Mouse (Mus musculus) MEL (cell line): ENCODE results near the gene Plcb1. TPM values are rescaled to one million over a fixed set of nuclear protein-coding genes. Genes with fewer than 3 reads are reported as not detected.

Experiments used
- DNase-seq: peaks from one replicate; pipeline ENCODE4 v3.0.0; 2011; ENCODE audit warnings: low read depth, low spot score
- H3K27ac ChIP-seq: 2 replicates; pipeline ENCODE4 v1.5.1; 2012; ENCODE audit warnings: low read depth, mild to moderate bottlenecking, control low read depth, low read length, moderate library complexity; ENCODE audit not compliant: control insufficient read depth
- H3K27me3 ChIP-seq, 2 experiments: fragments of 150-350 bp in 1 of 2; sonication (generic) in 1 of 2; 2 replicates each; pipeline ENCODE4 v1.6.1; 2012; ENCODE audit warnings: low read length in 2 of 2, mild to moderate bottlenecking in 2 of 2, improper control_type of control experiment in 1 of 2, moderate library complexity in 1 of 2; ENCODE audit not compliant: insufficient read depth in 2 of 2, control insufficient read depth in 1 of 2
- H3K36me3 ChIP-seq, 2 experiments: 2 replicates each; pipeline ENCODE4 v1.6.1; 2012 to 2014; ENCODE audit warnings: low read length in 2 of 2, improper control_type of control experiment in 1 of 2, inconsistent platforms in 1 of 2, mild to moderate bottlenecking in 1 of 2; ENCODE audit not compliant: insufficient read depth in 2 of 2, control insufficient read depth in 1 of 2
- H3K4me1 ChIP-seq, 2 experiments: fragments of 150-350 bp in 1 of 2; sonication (generic) in 1 of 2; 2 replicates each; pipeline ENCODE4 v1.6.1; 2012; ENCODE audit warnings: low read length in 2 of 2, improper control_type of control experiment in 1 of 2, mild to moderate bottlenecking in 1 of 2; ENCODE audit not compliant: insufficient read depth in 2 of 2, control insufficient read depth in 1 of 2
- H3K4me3 ChIP-seq, 2 experiments: fragments of 150-350 bp in 1 of 2; sonication (generic) in 1 of 2; 2 replicates each; pipeline ENCODE4 v1.5.1; 2012; ENCODE audit warnings: low read depth in 2 of 2, low read length in 2 of 2, mild to moderate bottlenecking in 2 of 2, moderate library complexity in 2 of 2, control low read depth in 1 of 2, improper control_type of control experiment in 1 of 2; ENCODE audit not compliant: control insufficient read depth in 1 of 2, insufficient read depth in 1 of 2
- H3K79me2 ChIP-seq: 2 replicates; pipeline ENCODE4 v1.6.1; 2012; ENCODE audit warnings: mild to moderate bottlenecking, low read length, moderate library complexity; ENCODE audit not compliant: control insufficient read depth, poor library complexity, insufficient read depth
- H3K9ac ChIP-seq: 2 replicates; pipeline ENCODE4 v1.6.1; 2012; ENCODE audit warnings: low read depth, mild to moderate bottlenecking, control low read depth, low read length, moderate library complexity; ENCODE audit not compliant: control insufficient read depth, poor library complexity, severe bottlenecking
- H3K9me3 ChIP-seq: fragments of 150-350 bp; sonication (generic); replicated peaks from 2 replicates; pipeline ENCODE4 v1.6.1; 2012; ENCODE audit warnings: mild to moderate bottlenecking, low read length, improper control_type of control experiment, moderate library complexity; ENCODE audit not compliant: insufficient read depth
- BHLHE40 ChIP-seq: IDR thresholded peaks from 2 replicates; pipeline ENCODE4 v1.6.1; 2012; ENCODE audit warnings: low read depth, mild to moderate bottlenecking, inconsistent platforms, low read length, improper control_type of control experiment, borderline replicate concordance
- CHD1 ChIP-seq: IDR thresholded peaks from 2 replicates; pipeline ENCODE4 v1.6.1; 2012; ENCODE audit warnings: low read depth, mild to moderate bottlenecking, inconsistent platforms, low read length, improper control_type of control experiment
- CHD2 ChIP-seq: IDR thresholded peaks from 2 replicates; pipeline ENCODE4 v1.6.1; 2011; ENCODE audit warnings: low read length, improper control_type of control experiment
- CTCF ChIP-seq, 3 experiments: IDR thresholded peaks in 2 of 3; conservative IDR thresholded peaks in 1 of 3; 2 replicates each; pipeline ENCODE4 v1.5.1; 2011 to 2012; ENCODE audit warnings: low read length in 3 of 3, low read depth in 2 of 3, mild to moderate bottlenecking in 2 of 3, improper control_type of control experiment in 1 of 3, inconsistent platforms in 1 of 3, mixed read lengths in 1 of 3, moderate library complexity in 1 of 3; ENCODE audit not compliant: control insufficient read depth in 1 of 3, insufficient read depth in 1 of 3, poor library complexity in 1 of 3, severe bottlenecking in 1 of 3
- E2F4 ChIP-seq: IDR thresholded peaks from 2 replicates; pipeline ENCODE4 v1.6.1; 2011; ENCODE audit warnings: low read depth, low read length, improper control_type of control experiment, borderline replicate concordance
- ELF1 ChIP-seq: IDR thresholded peaks from 2 replicates; pipeline ENCODE4 v1.6.1; 2014; ENCODE audit warnings: low read depth, mild to moderate bottlenecking, inconsistent platforms, low read length, improper control_type of control experiment, moderate library complexity
- EP300 ChIP-seq, 2 experiments: IDR thresholded peaks; 2 replicates each; pipeline ENCODE4 v1.6.1; 2011; ENCODE audit warnings: improper control_type of control experiment in 2 of 2, low read length in 2 of 2, low read depth in 1 of 2, mild to moderate bottlenecking in 1 of 2
- HCFC1 ChIP-seq: IDR thresholded peaks from 2 replicates; pipeline ENCODE4 v1.6.1; 2012; ENCODE audit warnings: low read depth, mild to moderate bottlenecking, inconsistent platforms, low read length, improper control_type of control experiment, moderate library complexity
- JUND ChIP-seq: IDR thresholded peaks from 2 replicates; pipeline ENCODE4 v1.6.1; 2011; ENCODE audit warnings: low read depth, mild to moderate bottlenecking, improper control_type of control experiment, low read length
- KAT2A ChIP-seq: conservative IDR thresholded peaks from 2 replicates; pipeline ENCODE4 v1.6.1; 2012; ENCODE audit warnings: low read depth, low read length, improper control_type of control experiment, inconsistent platforms
- MAFK ChIP-seq: IDR thresholded peaks from 2 replicates; pipeline ENCODE4 v1.6.1; 2011; ENCODE audit warnings: low read depth, mild to moderate bottlenecking, low read length, improper control_type of control experiment, borderline replicate concordance
- MEF2A ChIP-seq: IDR thresholded peaks from 2 replicates; pipeline ENCODE4 v1.6.1; 2014; ENCODE audit warnings: low read depth, mild to moderate bottlenecking, inconsistent platforms, low read length, improper control_type of control experiment; ENCODE audit not compliant: poor library complexity, insufficient replicate concordance, severe bottlenecking; ENCODE audit errors: extremely low read depth
- MXI1 ChIP-seq: IDR thresholded peaks from 2 replicates; pipeline ENCODE4 v1.6.1; 2011; ENCODE audit warnings: mild to moderate bottlenecking, low read depth, low read length, improper control_type of control experiment
- MYC ChIP-seq: IDR thresholded peaks from 2 replicates; pipeline ENCODE4 v1.6.1; 2011; ENCODE audit warnings: low read depth, mild to moderate bottlenecking, low read length, improper control_type of control experiment, moderate library complexity
- NELFE ChIP-seq: IDR thresholded peaks from 2 replicates; pipeline ENCODE4 v1.6.1; 2011; ENCODE audit warnings: low read depth, low read length, improper control_type of control experiment
- NRF1 ChIP-seq: IDR thresholded peaks from 2 replicates; pipeline ENCODE4 v1.6.1; 2014; ENCODE audit warnings: low read depth, mild to moderate bottlenecking, inconsistent platforms, low read length, improper control_type of control experiment, moderate library complexity; ENCODE audit not compliant: poor library complexity, insufficient read depth, severe bottlenecking
- POLR2AphosphoS2 ChIP-seq: IDR thresholded peaks from 2 replicates; pipeline ENCODE4 v1.6.1; 2011; ENCODE audit warnings: low read length, improper control_type of control experiment
- POLR2AphosphoS5 ChIP-seq: IDR thresholded peaks from 2 replicates; pipeline ENCODE4 v1.6.1; 2012; ENCODE audit warnings: low read depth, borderline replicate concordance, mild to moderate bottlenecking, inconsistent platforms, low read length, moderate library complexity, mixed read lengths
- RAD21 ChIP-seq: IDR thresholded peaks from 2 replicates; pipeline ENCODE4 v1.6.1; 2011; ENCODE audit warnings: mild to moderate bottlenecking, low read depth, low read length, improper control_type of control experiment
- RCOR1 ChIP-seq: IDR thresholded peaks from 2 replicates; pipeline ENCODE4 v1.6.1; 2012; ENCODE audit warnings: low read depth, mild to moderate bottlenecking, inconsistent platforms, low read length, improper control_type of control experiment
- SMC3 ChIP-seq: IDR thresholded peaks from 2 replicates; pipeline ENCODE4 v1.6.1; 2011; ENCODE audit warnings: low read depth, low read length, improper control_type of control experiment
- TBP ChIP-seq: IDR thresholded peaks from 2 replicates; pipeline ENCODE4 v1.8.0; 2011; ENCODE audit warnings: low read depth, low read length, improper control_type of control experiment
- UBTF ChIP-seq: IDR thresholded peaks from 2 replicates; pipeline ENCODE4 v1.6.1; 2012; ENCODE audit warnings: low read depth, mild to moderate bottlenecking, inconsistent platforms, low read length, improper control_type of control experiment, moderate library complexity, borderline replicate concordance; ENCODE audit not compliant: insufficient read depth
- ZMIZ1 ChIP-seq: IDR thresholded peaks from 2 replicates; pipeline ENCODE4 v1.6.1; 2012; ENCODE audit warnings: low read depth, mild to moderate bottlenecking, inconsistent platforms, low read length, improper control_type of control experiment, moderate library complexity
- ZNF384 ChIP-seq: IDR thresholded peaks from 2 replicates; pipeline ENCODE4 v1.6.1; 2012; ENCODE audit warnings: low read depth, mild to moderate bottlenecking, inconsistent platforms, low read length, improper control_type of control experiment
- polyA plus RNA-seq, 2 experiments: library from polyadenylated mRNA; stranded (reverse) in 1 of 2; unstranded in 1 of 2; fragments of >175 nt in 1 of 2; fragments of >200 nt in 1 of 2; gene quantifications; 2 replicates each; pipeline versions ENCODE4 v1.2.1 to v1.2.4; 2012; ENCODE audit warnings: low replicate concordance in 2 of 2, low read depth in 1 of 2; ENCODE audit not compliant: insufficient read length in 2 of 2, insufficient read depth in 1 of 2, missing spikeins in 1 of 2
- total RNA-seq: library from RNA; depleted of rRNA; stranded (reverse); fragments of 300-350 nt; gene quantifications from 2 replicates; pipeline ENCODE4 v1.2.3, GENCODE M21; 2012

Gene Plcb1
- total and polyA plus RNA-seq, 3 experiments = not detected

DNA sequence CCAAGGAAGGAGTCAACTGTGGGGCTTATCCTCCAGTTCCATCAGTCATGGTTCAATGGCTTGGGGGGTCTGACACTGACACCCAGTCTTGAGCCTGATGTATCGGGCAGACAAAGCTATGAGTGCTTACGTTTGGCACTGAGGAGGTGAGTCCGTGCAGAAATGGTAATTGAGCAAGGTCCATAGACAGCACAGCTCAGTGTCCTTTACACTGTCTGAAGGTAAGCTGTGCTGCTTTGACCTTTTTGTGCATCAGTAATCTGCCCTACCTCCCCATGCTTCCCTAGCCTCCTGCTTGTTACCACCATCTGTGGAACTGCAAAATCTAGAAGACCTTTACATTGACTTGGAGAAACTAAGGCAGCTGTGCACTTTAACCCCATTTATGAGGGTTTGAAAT lies 127.7 kb downstream of the Plcb1 start:
- Histone ChIP-seq H3K4me1 (no peaks in the 10 kb centered on the region), H3K9me3 (no peaks in the 10 kb centered on the region), H3K36me3 (no peaks in the 10 kb centered on the region), H3K9ac (no peak overlapping the region), H3K4me3 (no peak overlapping the region), H3K27me3 (no peaks in the 10 kb centered on the region), H3K79me2 (no peaks in the 10 kb centered on the region), H3K27ac (no peak overlapping the region)
- DNase-seq = no peak
- no peak for TF ChIP-seq NELFE
- TF ChIP-seq RAD21 = no peak
- no peak for TF ChIP-seq JUND
- no peak for TF ChIP-seq UBTF
- no peak for TF ChIP-seq TBP
- no peak for TF ChIP-seq CHD1
- TF ChIP-seq SMC3 = no peak
- no peak for TF ChIP-seq KAT2A
- TF ChIP-seq POLR2AphosphoS5 = no peak
- TF ChIP-seq ELF1 = no peak
- TF ChIP-seq ZMIZ1 = no peak
- no peak for TF ChIP-seq ZNF384
- no peak for TF ChIP-seq POLR2AphosphoS2
- TF ChIP-seq MXI1 = no peak
- TF ChIP-seq E2F4 = no peak
- no peak for TF ChIP-seq MAFK

DNA sequence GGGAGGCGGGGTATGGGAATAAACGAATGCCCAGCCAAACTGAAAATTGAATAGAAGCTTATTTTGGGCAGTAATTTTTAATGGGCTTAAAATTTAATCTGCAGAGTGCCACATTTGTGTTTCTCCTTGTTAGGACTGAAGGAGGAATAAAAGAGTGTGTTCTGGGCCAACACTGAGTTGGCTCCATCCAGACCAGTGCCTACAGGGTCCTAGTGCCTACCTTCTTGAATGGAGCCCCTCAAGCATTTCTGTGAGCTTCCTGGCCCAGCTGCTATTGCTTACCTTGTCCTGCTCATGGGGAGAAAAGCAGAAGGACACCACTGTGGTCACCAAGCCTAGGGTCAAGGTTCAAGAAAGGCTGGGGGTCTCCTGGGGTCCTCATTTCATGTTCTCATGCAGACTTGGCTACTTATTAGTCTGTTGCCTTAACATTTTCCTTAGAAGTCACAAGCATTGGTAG lies 128.3 kb downstream of the Plcb1 start:
- Histone ChIP-seq H3K79me2 (no peaks in the 10 kb centered on the region), H3K27ac (no peak overlapping the region), H3K36me3 (no peaks in the 10 kb centered on the region), H3K4me1 (no peaks in the 10 kb centered on the region), H3K27me3 (no peaks in the 10 kb centered on the region), H3K9me3 (no peaks in the 10 kb centered on the region), H3K9ac (no peak overlapping the region), H3K4me3 (no peak overlapping the region)
- TF ChIP-seq TBP (no peak), UBTF (no peak)
- DNase-seq = no peak

DNA sequence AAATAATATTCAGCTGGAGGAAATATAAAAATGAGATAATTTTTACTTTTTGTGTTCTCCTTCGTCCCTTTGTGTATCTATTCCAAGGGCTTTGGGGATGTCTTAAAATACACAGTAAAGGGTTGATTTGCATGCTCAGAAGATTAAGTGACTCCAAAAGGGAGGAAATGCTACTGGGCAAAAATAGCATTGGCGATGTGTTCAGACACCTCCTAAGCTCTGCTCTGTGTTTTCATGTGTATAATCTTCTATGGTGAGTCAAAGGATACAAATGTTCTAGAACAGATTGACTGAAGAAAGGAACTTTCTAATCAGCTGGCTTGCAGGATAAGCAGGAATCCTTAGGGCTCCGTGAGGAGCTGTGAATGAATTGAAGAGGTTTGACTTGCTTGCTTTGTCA lies 129.2 kb downstream of the Plcb1 start:
- Histone ChIP-seq H3K4me1 (no peaks in the 10 kb centered on the region), H3K4me3 (no peak overlapping the region), H3K27me3 (no peaks in the 10 kb centered on the region), H3K9me3 (no peaks in the 10 kb centered on the region), H3K9ac (no peak overlapping the region), H3K36me3 (no peaks in the 10 kb centered on the region), H3K27ac (no peak overlapping the region), H3K79me2 (no peaks in the 10 kb centered on the region)
- no peak for TF ChIP-seq MXI1
- TF ChIP-seq EP300 (IDR thresholded peaks at IDR 0.05; ENCODE audit: low read depth in 1 of 2, low read length in 2 of 2) = no peak
- TF ChIP-seq NRF1 = no peak
- TF ChIP-seq CHD2 = no peak
- no peak for TF ChIP-seq HCFC1
- TF ChIP-seq UBTF = no peak
- no peak for TF ChIP-seq CTCF (IDR thresholded peaks at IDR 0.05 in 2 of 3, conservative IDR thresholded peaks at IDR 0.05 in 1 of 3; ENCODE audit: control insufficient read depth in 1 of 3, insufficient read depth in 1 of 3, low read depth in 2 of 3, low read length in 3 of 3, poor library complexity in 1 of 3, severe bottlenecking in 1 of 3)
- TF ChIP-seq BHLHE40 = no peak
- no peak for TF ChIP-seq MYC
- no peak for TF ChIP-seq MAFK
- TF ChIP-seq POLR2AphosphoS5 = no peak
- TF ChIP-seq MEF2A = no peak
- no peak for TF ChIP-seq CHD1
- no peak for TF ChIP-seq RCOR1
- no peak for DNase-seq
